Mouse (Mus musculus) left cerebral cortex, adult 18-20 months (tissue): Measurements from ENCODE around the gene Stxbp3. TPM values are rescaled to one million over a fixed set of nuclear protein-coding genes. Genes with fewer than 3 reads are reported as not detected.
"Not testable (repeated sequence)": the region's sequence is repeated elsewhere in the genome, so short reads cannot be mapped to it uniquely, and the experiment has no call there.

Experiments used
- DNase-seq, 2 experiments: peaks; one replicate each; pipeline ENCODE4 v3.0.0; 2021 to 2022; ENCODE audit warnings: low spot score in 2 of 2, mixed read lengths in 1 of 2
- total RNA-seq, 2 experiments: library from RNA; stranded (reverse); gene quantifications; 2 replicates each; pipeline ENCODE4 v1.2.3; 2021

Gene Stxbp3
- total RNA-seq, 2 experiments from 2014 or later = 19.3 to 19.9 TPM

- DNase-seq = no peak
These were observed 17.4 kb upstream of the Stxbp3 start for GRCm38 (mm10) chr3:108857714-108858113.

GRCm38 (mm10) chr3:108857124-108857470, 16.8 kb upstream of the Stxbp3 start:
- no peak for DNase-seq

- no peak for DNase-seq
These were observed 16.2 kb upstream of the Stxbp3 start for GRCm38 (mm10) chr3:108856386-108857123.

- peak; percentile 26 to 39 for DNase-seq
These were observed 15.5 kb upstream of the Stxbp3 start for GRCm38 (mm10) chr3:108855864-108856263.

GRCm38 (mm10) chr3:108855371-108855770, 15.0 kb upstream of the Stxbp3 start:
- DNase-seq = peak; percentile 82 to 89

- no peak for DNase-seq
These were observed 12.9 kb upstream of the Stxbp3 start for GRCm38 (mm10) chr3:108853266-108853665.

GRCm38 (mm10) chr3:108851996-108852697, 11.8 kb upstream of the Stxbp3 start:
- DNase-seq = no peak

GRCm38 (mm10) chr3:108851554-108851953, 11.2 kb upstream of the Stxbp3 start:
- no peak for DNase-seq

- no peak for DNase-seq
These were observed 10.7 kb upstream of the Stxbp3 start for GRCm38 (mm10) chr3:108851075-108851474.

GRCm38 (mm10) chr3:108850506-108850905, 10.2 kb upstream of the Stxbp3 start:
- DNase-seq = no peak

GRCm38 (mm10) chr3:108846616-108847015, 6.3 kb upstream of the Stxbp3 start:
- no peak for DNase-seq

GRCm38 (mm10) chr3:108844521-108844920, 4.2 kb upstream of the Stxbp3 start:
- no peak for DNase-seq

GRCm38 (mm10) chr3:108844026-108844425, 3.7 kb upstream of the Stxbp3 start:
- no peak for DNase-seq

GRCm38 (mm10) chr3:108840716-108841054, 359 bp upstream of the Stxbp3 start:
- no peak for DNase-seq

GRCm38 (mm10) chr3:108839647-108839999, 703 bp downstream of the Stxbp3 start:
- DNase-seq = no peak

- no peak for DNase-seq
These were observed 1.3 kb downstream of the Stxbp3 start for GRCm38 (mm10) chr3:108838980-108839379.

GRCm38 (mm10) chr3:108836931-108837330, 3.4 kb downstream of the Stxbp3 start:
- DNase-seq = no peak

- DNase-seq = not testable (repeated sequence)
These were observed 6.6 kb downstream of the Stxbp3 start for GRCm38 (mm10) chr3:108833717-108834116.

- DNase-seq = no peak
These were observed 8.6 kb downstream of the Stxbp3 start for GRCm38 (mm10) chr3:108831750-108832149.

- no peak for DNase-seq
These were observed 9.8 kb downstream of the Stxbp3 start for GRCm38 (mm10) chr3:108830493-108830892.

- no peak for DNase-seq
These were observed 24.7 kb downstream of the Stxbp3 start for GRCm38 (mm10) chr3:108815631-108816030.

- DNase-seq = no peak
These were observed 29.5 kb downstream of the Stxbp3 start for GRCm38 (mm10) chr3:108810747-108811263.

GRCm38 (mm10) chr3:108805622-108806021, 34.7 kb downstream of the Stxbp3 start:
- no peak for DNase-seq
